Mouse (Mus musculus) lung, postnatal 0 days (tissue): Measurements from ENCODE around the gene Gc.

Source experiments
- CTCF ChIP-seq: IDR thresholded peaks from 2 replicates; pipeline ENCODE4 v1.5.1; 2016; ENCODE audit warnings: antibody characterized with exemption, mild to moderate bottlenecking
- EP300 ChIP-seq: IDR thresholded peaks from 2 replicates; pipeline ENCODE4 v1.6.1; 2016; ENCODE audit warnings: antibody characterized with exemption, mild to moderate bottlenecking, control low read depth

- TF ChIP-seq CTCF (peak; percentile 70), EP300 (no peak)
Observed at GRCm38 (mm10) chr5:89384204-89384603, 73.5 kb downstream of the Gc start.
